In the genomic region with DNA sequence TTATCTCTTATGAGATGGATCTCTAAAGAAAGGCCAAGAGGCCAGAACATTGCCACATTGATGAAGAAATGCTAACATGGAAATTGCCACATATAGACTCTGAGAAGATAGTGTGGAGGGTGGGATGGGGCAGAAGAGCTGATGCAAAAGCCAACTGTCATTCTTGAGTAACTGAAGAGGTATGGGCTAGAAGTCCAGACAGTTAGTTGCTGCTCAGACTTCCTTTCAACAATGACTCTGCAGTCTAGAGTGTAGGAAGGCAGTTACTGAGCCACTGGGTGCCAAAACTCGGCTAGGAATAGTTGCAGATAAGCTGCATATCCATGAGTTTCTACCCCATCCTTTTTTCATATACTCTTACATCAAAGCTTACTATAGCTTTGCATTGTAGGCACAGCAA, we compare ENCODE assay signal across 28 mouse cellular contexts.
DNase-seq lines count a peak whose midpoint lies in the region; ATAC-seq and TF ChIP-seq lines count a peak whose summit lies in the region.
"Had no signal": no experiment of that assay in that cellular context is flagged by ENCODE, and none has a peak within 500 bp of the region (broad histone marks: within the 10 kb centered on the region; RNA-seq: fewer than 3 reads in every experiment).

No protein-coding gene starts in this region.

- H3K27me3 ChIP-seq in liver, postnatal 0 days (ENCODE audit: insufficient read depth, low read length): no peaks in the 10 kb centered on the region
- no peaks in the 10 kb centered on the region for H3K27me3 ChIP-seq in liver, embryonic 12.5 days (replicated peaks)
- H3K27me3 ChIP-seq in MEL (ENCODE audit: control insufficient read depth in 1 of 2, insufficient read depth in 2 of 2, low read length in 2 of 2): no peaks in the 10 kb centered on the region
- H3K27me3 ChIP-seq in hindbrain, embryonic 11.5 days (ENCODE audit: control insufficient read depth, insufficient read depth, low read length): no peaks in the 10 kb centered on the region
- H3K27me3 ChIP-seq: heart, embryonic 15.5 days; hindbrain, embryonic 13.5 days; liver, embryonic 15.5 days; neural tube, embryonic 12.5 days had no signal

- no peaks in the 10 kb centered on the region for H3K36me3 ChIP-seq in liver, postnatal 0 days (replicated peaks; ENCODE audit: insufficient read depth, low read length)
- H3K36me3 ChIP-seq in liver, embryonic 12.5 days: no peaks in the 10 kb centered on the region
- H3K36me3 ChIP-seq in MEL (ENCODE audit: control insufficient read depth in 1 of 2, insufficient read depth in 2 of 2, low read length in 2 of 2): peaks cover 0 to 17% of the 10 kb centered on the region in 2 experiments; a peak in 2 of 4 replicates
- H3K36me3 ChIP-seq in hindbrain, embryonic 11.5 days (ENCODE audit: control insufficient read depth, insufficient read depth, low read length): no peaks in the 10 kb centered on the region
- H3K36me3 ChIP-seq: heart, embryonic 10.5 days; heart, embryonic 15.5 days; hindbrain, embryonic 13.5 days; liver, embryonic 15.5 days; neural tube, embryonic 12.5 days had no signal

- H3K9ac ChIP-seq in liver, postnatal 0 days (replicated peaks): no peak overlapping the region
- no peak overlapping the region for H3K9ac ChIP-seq in liver, embryonic 12.5 days
- H3K9ac ChIP-seq in MEL (ENCODE audit: control insufficient read depth, low read depth, low read length, poor library complexity, severe bottlenecking): no peak overlapping the region
- H3K9ac ChIP-seq in hindbrain, embryonic 11.5 days (ENCODE audit: low read depth, low read length): no peak overlapping the region
- H3K9ac ChIP-seq: heart, embryonic 15.5 days; hindbrain, embryonic 13.5 days; liver, embryonic 15.5 days; neural tube, embryonic 12.5 days had no signal

- no peaks in the 10 kb centered on the region for H3K79me2 ChIP-seq in MEL (ENCODE audit: control insufficient read depth, insufficient read depth, low read length, poor library complexity)

- no peak overlapping the region for H3K27ac ChIP-seq in liver, postnatal 0 days (ENCODE audit: low read depth)
- H3K27ac ChIP-seq in liver, embryonic 12.5 days: no peak overlapping the region
- peak overlapping the region; percentile 31; the same call in 1 of the 2 replicates for H3K27ac ChIP-seq in MEL (ENCODE audit: control insufficient read depth, low read depth, low read length)
- no peak overlapping the region for H3K27ac ChIP-seq in hindbrain, embryonic 11.5 days (ENCODE audit: low read depth, low read length)
- H3K27ac ChIP-seq: heart, embryonic 10.5 days; heart, embryonic 15.5 days; hindbrain, embryonic 13.5 days; kidney, postnatal 0 days; liver, embryonic 15.5 days; neural tube, embryonic 12.5 days had no signal

- no peaks in the 10 kb centered on the region for H3K9me3 ChIP-seq in liver, postnatal 0 days (ENCODE audit: low read length)
- no peaks in the 10 kb centered on the region for H3K9me3 ChIP-seq in liver, embryonic 12.5 days (replicated peaks)
- no peaks in the 10 kb centered on the region for H3K9me3 ChIP-seq in MEL (replicated peaks; ENCODE audit: insufficient read depth, low read length)
- H3K9me3 ChIP-seq in hindbrain, embryonic 11.5 days (ENCODE audit: control insufficient read depth, low read length): no peaks in the 10 kb centered on the region
- H3K9me3 ChIP-seq: heart, embryonic 10.5 days; heart, embryonic 15.5 days; hindbrain, embryonic 13.5 days; liver, embryonic 15.5 days; neural tube, embryonic 12.5 days had no signal

- H3K4me2 ChIP-seq in liver, postnatal 0 days (ENCODE audit: low read depth, low read length): no peak overlapping the region
- no peak overlapping the region for H3K4me2 ChIP-seq in liver, embryonic 12.5 days
- H3K4me2 ChIP-seq in hindbrain, embryonic 11.5 days (replicated peaks; ENCODE audit: low read depth, low read length): no peak overlapping the region
- H3K4me2 ChIP-seq: heart, embryonic 15.5 days; hindbrain, embryonic 13.5 days; liver, embryonic 15.5 days; midbrain, embryonic 11.5 days; neural tube, embryonic 12.5 days had no signal

- no peak for TF ChIP-seq RAD21 in MEL (IDR thresholded peaks at IDR 0.05; ENCODE audit: low read depth, low read length)

- 17% methylated on average over 1 of the region's 1 CpGs for WGBS in liver, postnatal 0 days (ENCODE audit: insufficient replicate concordance)
- 25% methylated on average over 1 of the region's 1 CpGs for WGBS in liver, embryonic 12.5 days (ENCODE audit: insufficient replicate concordance)
- WGBS in hindbrain, embryonic 11.5 days: 79% methylated on average over 1 of the region's 1 CpGs

- H3K4me1 ChIP-seq in liver, postnatal 0 days (ENCODE audit: insufficient read depth): no peaks in the 10 kb centered on the region
- H3K4me1 ChIP-seq in liver, embryonic 12.5 days: no peaks in the 10 kb centered on the region
- H3K4me1 ChIP-seq in MEL (ENCODE audit: control insufficient read depth in 1 of 2, insufficient read depth in 2 of 2, low read length in 2 of 2): peaks cover 3 to 13% of the 10 kb centered on the region in 2 experiments; a peak in 2 of 4 replicates
- H3K4me1 ChIP-seq in hindbrain, embryonic 11.5 days (replicated peaks; ENCODE audit: control insufficient read depth, insufficient read depth, low read length): no peaks in the 10 kb centered on the region
- H3K4me1 ChIP-seq: heart, embryonic 10.5 days; heart, embryonic 15.5 days; hindbrain, embryonic 13.5 days; liver, embryonic 15.5 days; neural tube, embryonic 12.5 days had no signal

- peak; percentile 36; the same call in 1 of the 2 replicates for TF ChIP-seq EP300 in liver, postnatal 0 days (IDR thresholded peaks at IDR 0.05; ENCODE audit: low read depth)
- TF ChIP-seq EP300 in MEL (IDR thresholded peaks at IDR 0.05; ENCODE audit: low read depth in 1 of 2, low read length in 2 of 2): peak; percentile 68 to 85

- no peak for DNase-seq in liver, postnatal 0 days
- peak; percentile 69 for DNase-seq in MEL (ENCODE audit: low read depth, low spot score)
- DNase-seq in hindbrain, embryonic 11.5 days (ENCODE audit: low spot score): no peak
- DNase-seq in frontal cortex, postnatal 36 days (ENCODE audit: low spot score in 2 of 2): no peak
- DNase-seq: adrenal gland, postnatal 25 days; cerebellum, adult 11-12 months; cerebellum, postnatal 10 days; gastrocnemius, postnatal 10 days; heart, adult 11 months; kidney, adult 8-10 months; layer of hippocampus, postnatal 36 days; left cerebral cortex, postnatal 4 days; lung, postnatal 10 days had no signal

- ATAC-seq in liver, postnatal 0 days: peak; percentile 54
- no peak for ATAC-seq in liver, embryonic 12.5 days
- ATAC-seq in megakaryocyte, adult 5-6 weeks (ENCODE audit: poor library complexity, severe bottlenecking): peak; percentile 100
- ATAC-seq in neutrophil, adult 5-6 weeks (ENCODE audit: extremely low read depth, insufficient number of reproducible peaks, low FRiP score, poor library complexity, severe bottlenecking): peak; percentile 89
- ATAC-seq in hindbrain, embryonic 11.5 days (ENCODE audit: low FRiP score): no peak
- ATAC-seq: forebrain, embryonic 16.5 days; intestine, embryonic 16.5 days; midbrain, embryonic 16.5 days had no signal

- H3K4me3 ChIP-seq in liver, postnatal 0 days (ENCODE audit: low read depth, low read length): no peak overlapping the region
- H3K4me3 ChIP-seq in liver, embryonic 12.5 days: no peak overlapping the region
- H3K4me3 ChIP-seq in MEL (ENCODE audit: control insufficient read depth in 1 of 2, insufficient read depth in 1 of 2, low read depth in 2 of 2, low read length in 2 of 2): no peak overlapping the region
- no peak overlapping the region for H3K4me3 ChIP-seq in hindbrain, embryonic 11.5 days (ENCODE audit: low read depth, low read length)
- H3K4me3 ChIP-seq: erythroblast, embryonic 14.5 days; heart, embryonic 10.5 days; heart, embryonic 15.5 days; hindbrain, embryonic 13.5 days; liver, embryonic 15.5 days; myocyte; neural tube, embryonic 12.5 days had no signal

- TF ChIP-seq POLR2A in MEL (IDR thresholded peaks at IDR 0.05; ENCODE audit: control insufficient read depth in 1 of 2, insufficient read depth in 1 of 2, low read depth in 1 of 2, low read length in 2 of 2, poor library complexity in 1 of 2): no peak

- no peak for TF ChIP-seq CTCF in liver, postnatal 0 days (IDR thresholded peaks at IDR 0.05; ENCODE audit: low read depth)
- TF ChIP-seq CTCF in MEL (IDR thresholded peaks at IDR 0.05 in 2 of 3, conservative IDR thresholded peaks at IDR 0.05 in 1 of 3; ENCODE audit: control insufficient read depth in 1 of 3, insufficient read depth in 1 of 3, low read depth in 2 of 3, low read length in 3 of 3, poor library complexity in 1 of 3, severe bottlenecking in 1 of 3): no peak

TF ChIP-seq in MEL, 35 proteins besides CTCF, POLR2A, EP300 and RAD21:
- TF ChIP-seq GABPA (IDR thresholded peaks at IDR 0.05; ENCODE audit: low read depth, low read length) (peak; percentile 64; the same call in 1 of the 2 replicates), ZC3H11A (IDR thresholded peaks at IDR 0.05; ENCODE audit: low read depth, low read length) (no peak), SIN3A (IDR thresholded peaks at IDR 0.05; ENCODE audit: low read length) (no peak; the same call in 1 of the 2 replicates), GATA1 (IDR thresholded peaks at IDR 0.05; ENCODE audit: low read depth, low read length) (peak; percentile 21; the same call in 1 of the 2 replicates), ETS1 (IDR thresholded peaks at IDR 0.05; ENCODE audit: low read depth, low read length) (peak; percentile 74), SMC3 (IDR thresholded peaks at IDR 0.05; ENCODE audit: low read depth, low read length) (no peak), POLR2AphosphoS2 (IDR thresholded peaks at IDR 0.05; ENCODE audit: low read length) (no peak), MEF2A (IDR thresholded peaks at IDR 0.05; ENCODE audit: extremely low read depth, insufficient replicate concordance, low read depth, low read length, poor library complexity, severe bottlenecking) (no peak), TCF12 (IDR thresholded peaks at IDR 0.05; ENCODE audit: low read depth, low read length) (peak; percentile 41; the same call in 1 of the 2 replicates), MYB (IDR thresholded peaks at IDR 0.05; ENCODE audit: low read depth, low read length) (peak; percentile 86)

Comparison
In these comparisons a context has a peak if more than half of its experiments do, and no peak if none do; other contexts are left out.
1. ATAC-seq: peak in liver, postnatal 0 days (single experiment), megakaryocyte, adult 5-6 weeks (single experiment) and neutrophil, adult 5-6 weeks (single experiment); none in liver, embryonic 12.5 days (single experiment) and hindbrain, embryonic 11.5 days (single experiment).